Mouse (Mus musculus): ENCODE measurements around the gene Zkscan17. TPM values are rescaled to one million over a fixed set of nuclear protein-coding genes. Genes with fewer than 3 reads are reported as not detected.

The Zkscan17 gene
- total and polyA plus RNA-seq, 2 experiments from 2014 or later, result 15.1 to 21.1 TPM

GRCm38 (mm10) chr11:59450230-59450771 is 76.2 kb downstream of the Zkscan17 start:
- peak; percentile 75 for ATAC-seq
- peak overlapping the region; percentile 83 for H3K9ac ChIP-seq (replicated peaks; ENCODE audit: low read length)
- no peaks in the 10 kb centered on the region for H3K27me3 ChIP-seq (ENCODE audit: insufficient read depth, low read length)
- TF ChIP-seq CTCF (IDR thresholded peaks at IDR 0.05; ENCODE audit: low read depth), result no peak; the same call in 1 of the 2 replicates
- H3K9me3 ChIP-seq (ENCODE audit: low read length), result no peaks in the 10 kb centered on the region
- WGBS, result under 1% methylated on average over 38 of the region's 38 CpGs
- H3K4me1 ChIP-seq (ENCODE audit: insufficient read depth, low read length), result peaks cover 19% of the 10 kb centered on the region; the same call in 1 of the 2 replicates
- peak; percentile 35 for DNase-seq (ENCODE audit: low spot score)
- peaks cover 13% of the 10 kb centered on the region for H3K36me3 ChIP-seq (ENCODE audit: insufficient read depth, low read length)
- peak overlapping the region; percentile 77 for H3K4me3 ChIP-seq (ENCODE audit: low read length)
- peak overlapping the region; percentile 96 for H3K4me2 ChIP-seq (ENCODE audit: low read depth, low read length)
- peak overlapping the region; percentile 89 for H3K27ac ChIP-seq

GRCm38 (mm10) chr11:59449741-59450229 is 76.8 kb downstream of the Zkscan17 start, which contains the start of gene Jmjd4:
Gene Jmjd4 (plus strand): TSS chr11:59450045.
- 0% methylated on average over 35 of the region's 40 CpGs for WGBS
- Histone ChIP-seq H3K27ac (peak within 1 kb of the TSS; percentile 89), H3K27me3 (ENCODE audit: insufficient read depth, low read length) (no peaks in the 10 kb centered on the region), H3K4me1 (ENCODE audit: insufficient read depth, low read length) (peaks cover 19% of the 10 kb centered on the region; the same call in 1 of the 2 replicates), H3K9me3 (ENCODE audit: low read length) (no peaks in the 10 kb centered on the region), H3K4me2 (ENCODE audit: low read depth, low read length) (peak within 1 kb of the TSS; percentile 96), H3K4me3 (ENCODE audit: low read length) (peak within 1 kb of the TSS; percentile 77), H3K36me3 (ENCODE audit: insufficient read depth, low read length) (peaks cover 8% of the 10 kb centered on the region; the same call in 1 of the 2 replicates), H3K9ac (replicated peaks; ENCODE audit: low read length) (peak within 1 kb of the TSS; percentile 83)
- ATAC-seq (peak; percentile 97), DNase-seq (ENCODE audit: low spot score) (peak; percentile 97)
- no peak for TF ChIP-seq CTCF (IDR thresholded peaks at IDR 0.05; ENCODE audit: low read depth)

DNA sequence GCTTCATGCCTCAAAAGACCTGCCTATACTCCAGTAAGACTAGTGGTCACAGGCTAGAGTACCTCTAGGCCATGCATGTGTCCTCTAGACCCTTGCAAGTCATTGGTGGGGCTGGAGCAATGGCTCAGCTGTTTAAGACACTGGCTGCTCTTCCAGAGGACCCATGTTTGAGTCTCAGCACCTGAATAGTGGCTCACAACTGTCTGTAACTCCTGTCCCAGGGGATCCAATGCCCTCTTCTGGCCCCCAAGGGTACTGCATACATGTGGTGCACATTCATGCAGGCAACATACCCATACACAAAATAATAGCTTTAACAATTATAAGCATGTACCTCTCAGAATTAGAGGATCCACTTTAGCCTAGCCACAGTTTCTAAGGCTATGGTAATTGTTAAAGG is 83.4 kb downstream of the Zkscan17 start:
- ATAC-seq, result no peak
- Histone ChIP-seq H3K4me2 (ENCODE audit: low read depth, low read length) (no peak overlapping the region), H3K27ac (no peak overlapping the region), H3K36me3 (ENCODE audit: insufficient read depth, low read length) (peaks cover 7% of the 10 kb centered on the region; the same call in 1 of the 2 replicates), H3K4me1 (ENCODE audit: insufficient read depth, low read length) (0 out of 2 replicates have a peak, but pooled peaks cover under 1% of the 10 kb centered on the region), H3K4me3 (ENCODE audit: low read length) (no peak overlapping the region), H3K27me3 (ENCODE audit: insufficient read depth, low read length) (no peaks in the 10 kb centered on the region), H3K9ac (replicated peaks; ENCODE audit: low read length) (no peak overlapping the region), H3K9me3 (ENCODE audit: low read length) (no peaks in the 10 kb centered on the region)
- DNase-seq (ENCODE audit: low spot score), result no peak
- 0 out of 2 replicates have a peak, but pooled peaks have one; percentile 17 for TF ChIP-seq CTCF (IDR thresholded peaks at IDR 0.05; ENCODE audit: low read depth)

DNA sequence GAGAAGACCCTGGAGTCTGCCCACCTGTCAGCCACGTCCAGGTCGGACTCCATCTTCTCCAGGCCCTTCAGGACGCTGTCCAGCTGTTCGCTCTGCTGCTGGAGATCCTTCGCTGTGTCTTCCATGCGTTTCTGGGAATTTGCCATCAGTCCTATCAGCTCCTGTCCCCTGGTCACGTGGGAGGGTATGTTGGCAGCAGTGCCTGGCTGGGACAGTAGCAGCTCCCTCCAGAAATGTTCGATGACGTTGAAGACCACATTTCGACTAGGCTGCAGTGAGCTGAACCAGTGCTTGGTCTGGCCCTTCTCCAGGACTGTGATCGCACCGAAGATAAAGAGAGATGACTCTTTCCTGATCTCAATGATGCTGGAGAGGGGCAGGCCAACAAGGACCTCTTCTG is 88.6 kb downstream of the Zkscan17 start:
- no peak for DNase-seq (ENCODE audit: low spot score)

More for the DNA sequence above, 88.6 kb downstream of the Zkscan17 start:
- Histone ChIP-seq H3K27me3 (ENCODE audit: insufficient read depth, low read length) (no peaks in the 10 kb centered on the region), H3K36me3 (ENCODE audit: insufficient read depth, low read length) (peaks cover 12% of the 10 kb centered on the region; the same call in 1 of the 2 replicates), H3K9ac (replicated peaks; ENCODE audit: low read length) (no peak overlapping the region), H3K4me1 (ENCODE audit: insufficient read depth, low read length) (no peaks in the 10 kb centered on the region), H3K27ac (no peak overlapping the region), H3K4me3 (ENCODE audit: low read length) (no peak overlapping the region), H3K4me2 (ENCODE audit: low read depth, low read length) (no peak overlapping the region), H3K9me3 (ENCODE audit: low read length) (no peaks in the 10 kb centered on the region)
- ATAC-seq, result no peak
- WGBS, result 93% methylated on average over 12 of the region's 12 CpGs
- no peak for TF ChIP-seq CTCF (IDR thresholded peaks at IDR 0.05; ENCODE audit: low read depth)

Other genes with a start within 250 kb of the Zkscan17 start
- gene Wnt3a, start 236.0 kb downstream of the Zkscan17 start, total RNA-seq (2014; rRNA removed), result 0.61 and 0.68 TPM in 2 replicates
- 0.31 and 0.44 TPM in 2 replicates for gene Wnt3a, start 236.0 kb downstream of the Zkscan17 start, polyA plus RNA-seq (2015; fragmentation: Nextera tagmentation; extraction: Ambion mirVana)
- gene Wnt9a, start 219.8 kb downstream of the Zkscan17 start, total RNA-seq (2014; rRNA removed), result 2.8 and 4.5 TPM in 2 replicates
- gene Wnt9a, start 219.8 kb downstream of the Zkscan17 start, polyA plus RNA-seq (2015; fragmentation: Nextera tagmentation; extraction: Ambion mirVana), result 2.1 and 2.3 TPM in 2 replicates
- gene Prss38, start 151.1 kb downstream of the Zkscan17 start, total RNA-seq (2014; rRNA removed), result not detected in 2 replicates
- gene Prss38, start 151.1 kb downstream of the Zkscan17 start, polyA plus RNA-seq (2015; fragmentation: Nextera tagmentation; extraction: Ambion mirVana), result not detected in 2 replicates
- 35.5 and 37.5 TPM in 2 replicates for gene Jmjd4, start 76.7 kb downstream of the Zkscan17 start, total RNA-seq (2014; rRNA removed)
- 21.2 and 22.9 TPM in 2 replicates for gene Jmjd4, start 76.7 kb downstream of the Zkscan17 start, polyA plus RNA-seq (2015; fragmentation: Nextera tagmentation; extraction: Ambion mirVana)
- 406 and 413 TPM in 2 replicates for gene Snap47, start 75.6 kb downstream of the Zkscan17 start, total RNA-seq (2014; rRNA removed)
- gene Snap47, start 75.6 kb downstream of the Zkscan17 start, polyA plus RNA-seq (2015; fragmentation: Nextera tagmentation; extraction: Ambion mirVana), result 512 and 537 TPM in 2 replicates
- gene Zfp867, start 54.3 kb downstream of the Zkscan17 start, total RNA-seq (2014; rRNA removed), result 6.6 and 7.3 TPM in 2 replicates
- gene Zfp867, start 54.3 kb downstream of the Zkscan17 start, polyA plus RNA-seq (2015; fragmentation: Nextera tagmentation; extraction: Ambion mirVana), result 6.1 and 6.9 TPM in 2 replicates
- gene Nlrp3, start 14.8 kb upstream of the Zkscan17 start, total RNA-seq (2014; rRNA removed), result 0.29 and 0.31 TPM in 2 replicates
- 0.13 and 0.23 TPM in 2 replicates for gene Nlrp3, start 14.8 kb upstream of the Zkscan17 start, polyA plus RNA-seq (2015; fragmentation: Nextera tagmentation; extraction: Ambion mirVana)
- gene Olfr222, start 49.5 kb upstream of the Zkscan17 start, total RNA-seq (2014; rRNA removed), result not detected in 2 replicates
- gene Olfr222, start 49.5 kb upstream of the Zkscan17 start, polyA plus RNA-seq (2015; fragmentation: Nextera tagmentation; extraction: Ambion mirVana), result not detected in 2 replicates
- not detected in 2 replicates for gene Olfr223, start 66.5 kb upstream of the Zkscan17 start, total RNA-seq (2014; rRNA removed)
- not detected in 2 replicates for gene Olfr223, start 66.5 kb upstream of the Zkscan17 start, polyA plus RNA-seq (2015; fragmentation: Nextera tagmentation; extraction: Ambion mirVana)
- gene Mprip, start 134.6 kb upstream of the Zkscan17 start, total RNA-seq (2014; rRNA removed), result 149 and 178 TPM in 2 replicates
- gene Mprip, start 134.6 kb upstream of the Zkscan17 start, polyA plus RNA-seq (2015; fragmentation: Nextera tagmentation; extraction: Ambion mirVana), result 54.7 and 57.8 TPM in 2 replicates

Data from hindbrain, postnatal 0 days (tissue).